ENCODE assay signal across 20 mouse cellular contexts in genomic region chr7:116857744-116858143, GRCm38 (mm10).
DNase-seq lines count a peak whose midpoint lies in the region; ATAC-seq and TF ChIP-seq lines count a peak whose summit lies in the region.
"Had no signal": no experiment of that assay in that cellular context is flagged by ENCODE, and none has a peak within 500 bp of the region (broad histone marks: within the 10 kb centered on the region; RNA-seq: fewer than 3 reads in every experiment).

No protein-coding gene starts in this region.

- no peak overlapping the region for H3K4me3 ChIP-seq in kidney, embryonic 14.5 days (ENCODE audit: low read length)
- no peak overlapping the region for H3K4me3 ChIP-seq in kidney, adult 2 months (ENCODE audit: insufficient read depth, low read depth, low read length)
- H3K4me3 ChIP-seq: embryonic facial prominence, embryonic 15.5 days; erythroblast, embryonic 14.5 days; forebrain, embryonic 10.5 days; heart, embryonic 13.5 days; hindbrain, embryonic 15.5 days had no signal

- no peak for DNase-seq in kidney, adult 9 months
- peak; percentile 34 for DNase-seq in kidney, postnatal 10 days
- DNase-seq in kidney, adult 2 months = no peak
- peak; percentile 3 for DNase-seq in right cerebral cortex, adult 18-20 months
- no peak for DNase-seq in right cerebral cortex, postnatal 10 days (ENCODE audit: low spot score in 2 of 2)
- DNase-seq: adrenal gland, adult 2 months; adrenal gland, postnatal 25 days; cerebellum, adult 2 months; cerebellum, postnatal 10 days; gastrocnemius, postnatal 36 days; heart, adult 11 months; heart, postnatal 36 days had no signal

- no peaks in the 10 kb centered on the region for H3K36me3 ChIP-seq in kidney, embryonic 14.5 days (ENCODE audit: control insufficient read depth, insufficient read depth, low read length)
- H3K36me3 ChIP-seq in kidney, adult 2 months (ENCODE audit: control insufficient read depth, insufficient read depth, low read length) = no peaks in the 10 kb centered on the region
- H3K36me3 ChIP-seq: embryonic facial prominence, embryonic 15.5 days; forebrain, embryonic 10.5 days; heart, embryonic 13.5 days; hindbrain, embryonic 15.5 days had no signal

- no peak overlapping the region for H3K9ac ChIP-seq in kidney, embryonic 14.5 days (ENCODE audit: low read depth, low read length)
- H3K9ac ChIP-seq: embryonic facial prominence, embryonic 15.5 days; heart, embryonic 13.5 days; hindbrain, embryonic 15.5 days had no signal

- no peaks in the 10 kb centered on the region for H3K27me3 ChIP-seq in kidney, embryonic 14.5 days (ENCODE audit: control insufficient read depth, insufficient read depth, low read length)
- no peaks in the 10 kb centered on the region for H3K27me3 ChIP-seq in kidney, adult 2 months (replicated peaks; ENCODE audit: control insufficient read depth, insufficient read depth, low read length)
- H3K27me3 ChIP-seq: CH12.LX; embryonic facial prominence, embryonic 15.5 days; heart, embryonic 13.5 days; hindbrain, embryonic 15.5 days had no signal

- H3K4me1 ChIP-seq in kidney, embryonic 14.5 days (ENCODE audit: control insufficient read depth, insufficient read depth, low read length) = peaks cover 3% of the 10 kb centered on the region; the same call in 1 of the 2 replicates
- no peaks in the 10 kb centered on the region for H3K4me1 ChIP-seq in kidney, adult 2 months (ENCODE audit: control insufficient read depth, insufficient read depth, low read length)
- H3K4me1 ChIP-seq: embryonic facial prominence, embryonic 15.5 days; forebrain, embryonic 10.5 days; heart, embryonic 13.5 days; hindbrain, embryonic 15.5 days had no signal

- H3K27ac ChIP-seq in kidney, embryonic 14.5 days (ENCODE audit: low read depth, low read length) = no peak overlapping the region
- H3K27ac ChIP-seq in kidney, adult 2 months (ENCODE audit: insufficient read depth, low read depth, low read length) = no peak overlapping the region
- H3K27ac ChIP-seq: embryonic facial prominence, embryonic 15.5 days; forebrain, embryonic 10.5 days; heart, embryonic 13.5 days; hindbrain, embryonic 15.5 days had no signal

- TF ChIP-seq CTCF in kidney, adult 2 months (conservative IDR thresholded peaks at IDR 0.05; ENCODE audit: insufficient read depth, insufficient read length, low read depth, low read length) = no peak

- WGBS in kidney, embryonic 14.5 days = 25% methylated on average over 4 of the region's 4 CpGs
- WGBS in kidney, adult 2 months = 23% methylated on average over 4 of the region's 4 CpGs

- no peak overlapping the region for H3K4me2 ChIP-seq in kidney, embryonic 14.5 days (replicated peaks; ENCODE audit: low read depth, low read length)
- H3K4me2 ChIP-seq: embryonic facial prominence, embryonic 15.5 days; heart, embryonic 13.5 days; hindbrain, embryonic 15.5 days had no signal

- no peak for TF ChIP-seq POLR2A in kidney, adult 2 months (IDR thresholded peaks at IDR 0.05; ENCODE audit: low read depth, low read length)

- no peaks in the 10 kb centered on the region for H3K9me3 ChIP-seq in kidney, embryonic 14.5 days (ENCODE audit: control insufficient read depth, low read length)
- H3K9me3 ChIP-seq: embryonic facial prominence, embryonic 15.5 days; forebrain, embryonic 10.5 days; heart, embryonic 13.5 days; hindbrain, embryonic 15.5 days had no signal

- peak; percentile 60; the same call in 1 of the 2 replicates for ATAC-seq in kidney, embryonic 14.5 days (ENCODE audit: low FRiP score, low TSS enrichment)
- ATAC-seq: forebrain, embryonic 14.5 days had no signal

Comparison
In these comparisons a context has a peak if more than half of its experiments do, and no peak if none do; other contexts are left out.
1. DNase-seq: peak in kidney, postnatal 10 days (single experiment) and right cerebral cortex, adult 18-20 months (single experiment); none in kidney, adult 9 months (single experiment), kidney, adult 2 months (single experiment) and right cerebral cortex, postnatal 10 days (0 of 2).